Mouse (Mus musculus): ENCODE data around the gene Mitf.

DNA sequence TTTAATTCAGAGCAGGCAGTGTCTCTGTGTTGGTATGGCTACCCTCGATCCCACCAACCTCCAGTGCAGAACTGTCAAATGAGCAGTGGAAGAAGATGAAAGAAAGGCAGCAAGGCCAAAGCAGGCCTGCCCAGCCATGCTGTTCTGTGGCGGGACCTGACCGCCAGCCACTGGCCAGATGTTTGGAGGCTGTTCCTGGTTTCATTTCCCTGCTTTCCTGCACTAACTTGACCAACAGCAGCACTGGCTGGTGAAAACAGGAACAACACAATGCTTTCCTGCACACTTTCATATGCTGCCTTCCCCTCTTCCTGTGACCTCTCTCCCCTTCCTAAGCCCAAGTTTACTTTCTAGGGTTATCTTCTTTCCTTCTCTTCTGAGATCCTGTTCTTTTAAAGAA is 50.8 kb downstream of the Mitf start:
- TF ChIP-seq CTCF (conservative IDR thresholded peaks at IDR 0.05; ENCODE audit: low read length) (no peak), POU5F1 (IDR thresholded peaks at IDR 0.05; ENCODE audit: borderline replicate concordance, low read length) (no peak), NANOG (IDR thresholded peaks at IDR 0.05; ENCODE audit: borderline replicate concordance, low read length) (no peak)

Data from E14TG2a.4 (cell line).